ENCODE assay signal across 12 mouse cellular contexts in the genomic region with DNA sequence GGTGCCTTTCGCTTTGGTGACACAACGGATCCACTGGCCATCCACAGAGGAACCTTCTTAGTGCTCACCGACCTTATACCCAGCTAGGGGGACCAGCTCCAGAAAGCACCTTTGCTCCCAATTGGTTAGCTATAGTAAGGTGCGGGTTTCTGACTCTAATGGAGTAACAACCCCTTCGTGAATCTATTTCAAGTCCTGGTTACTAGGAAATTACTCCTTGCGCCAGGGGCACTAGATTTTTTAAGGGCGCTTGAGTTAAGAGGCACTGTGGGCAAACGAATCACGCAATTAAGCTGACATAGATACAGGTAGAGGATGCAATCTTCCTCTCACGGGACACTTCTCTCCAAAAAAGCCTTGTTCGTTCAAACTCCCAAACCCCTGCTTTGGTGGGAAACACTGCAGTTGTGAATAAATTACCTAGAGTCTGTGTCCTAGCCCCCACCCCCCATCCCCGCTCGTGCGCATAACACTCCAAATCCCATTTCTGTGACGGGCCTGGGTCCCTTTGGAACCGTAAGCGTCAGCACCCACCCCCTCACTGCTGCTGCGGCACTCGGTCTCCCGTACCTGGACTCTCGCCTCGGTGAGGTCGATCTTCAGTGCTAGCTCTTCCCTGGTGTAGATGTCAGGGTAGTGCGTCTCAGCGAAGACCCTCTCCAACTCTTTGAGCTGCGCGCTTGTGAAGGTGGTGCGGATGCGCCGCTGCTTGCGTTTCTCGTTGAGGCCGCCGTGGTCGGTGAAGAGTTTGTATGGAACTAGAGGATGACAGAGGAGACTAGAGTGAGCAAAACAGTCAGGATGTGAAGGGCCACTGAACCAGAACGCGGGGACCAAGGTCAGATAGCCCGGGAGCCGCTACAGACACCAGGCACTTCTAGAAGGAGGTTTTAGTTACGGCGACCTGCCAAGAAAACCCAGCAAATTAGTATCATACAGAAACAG. TPM values are rescaled to one million over a fixed set of nuclear protein-coding genes. Genes with fewer than 3 reads are reported as not detected.
DNase-seq lines count a peak whose midpoint lies in the region; ATAC-seq lines count a peak whose summit lies in the region.
"Had no signal": no experiment of that assay in that cellular context is flagged by ENCODE, and none has a peak within 500 bp of the region (broad histone marks: within the 10 kb centered on the region; RNA-seq: fewer than 3 reads in every experiment).

No protein-coding gene starts in this region.

- peaks cover 9% of the 10 kb centered on the region for H3K4me1 ChIP-seq in heart, embryonic 11.5 days (ENCODE audit: control insufficient read depth, insufficient read depth, low read length)
- H3K4me1 ChIP-seq in hindbrain, embryonic 16.5 days (ENCODE audit: control insufficient read depth, insufficient read depth, low read depth, low read length), result no peaks in the 10 kb centered on the region

- H3K27me3 ChIP-seq in heart, embryonic 11.5 days (ENCODE audit: control insufficient read depth, insufficient read depth, low read length), result peaks cover 91% of the 10 kb centered on the region
- peaks cover 43% of the 10 kb centered on the region for H3K27me3 ChIP-seq in hindbrain, embryonic 16.5 days (replicated peaks; ENCODE audit: control insufficient read depth, insufficient read depth, low read length)

- ATAC-seq in heart, embryonic 11.5 days (replicated peaks; ENCODE audit: insufficient number of reproducible peaks, low FRiP score, low TSS enrichment), result no peak
- no peak for ATAC-seq in hindbrain, embryonic 16.5 days

- H3K27ac ChIP-seq in heart, embryonic 11.5 days (ENCODE audit: low read depth, low read length), result no peak overlapping the region
- no peak overlapping the region for H3K27ac ChIP-seq in hindbrain, embryonic 16.5 days (ENCODE audit: low read depth, low read length)
- H3K27ac ChIP-seq: heart, embryonic 15.5 days; limb, embryonic 12.5 days had no signal

- no peak overlapping the region for H3K9ac ChIP-seq in heart, embryonic 11.5 days (ENCODE audit: low read depth, low read length)
- H3K9ac ChIP-seq in hindbrain, embryonic 16.5 days (ENCODE audit: low read depth, low read length), result no peak overlapping the region
- H3K9ac ChIP-seq: heart, embryonic 15.5 days; limb, embryonic 12.5 days had no signal

- H3K9me3 ChIP-seq in heart, embryonic 11.5 days (replicated peaks; ENCODE audit: control insufficient read depth, low read length), result no peaks in the 10 kb centered on the region
- no peaks in the 10 kb centered on the region for H3K9me3 ChIP-seq in hindbrain, embryonic 16.5 days (ENCODE audit: control insufficient read depth, low read length)
- H3K9me3 ChIP-seq: heart, embryonic 15.5 days; limb, embryonic 12.5 days had no signal

- H3K36me3 ChIP-seq in heart, embryonic 11.5 days (ENCODE audit: control insufficient read depth, insufficient read depth, low read length), result no peaks in the 10 kb centered on the region
- H3K36me3 ChIP-seq in hindbrain, embryonic 16.5 days (ENCODE audit: control insufficient read depth, insufficient read depth, low read length), result no peaks in the 10 kb centered on the region
- H3K36me3 ChIP-seq: G1E; heart, embryonic 15.5 days; limb, embryonic 12.5 days had no signal

- H3K4me2 ChIP-seq in heart, embryonic 11.5 days, result no peak overlapping the region
- no peak overlapping the region for H3K4me2 ChIP-seq in hindbrain, embryonic 16.5 days (ENCODE audit: low read length)

- DNase-seq in heart, postnatal 10 days, result peak; percentile 30 to 40
- DNase-seq in right cerebral cortex, postnatal 4 days, result peak; percentile 19
- no peak for DNase-seq in right cerebral cortex, adult 18-20 months
- peak; percentile 21 for DNase-seq in yolk sac, embryonic 10.5 days (ENCODE audit: low spot score)
- no peak for DNase-seq in left cerebral cortex, adult 8-10 months (ENCODE audit: low spot score in 2 of 2)
- DNase-seq in adrenal gland, adult 8-10 months, result no peak

- H3K4me3 ChIP-seq in heart, embryonic 11.5 days (ENCODE audit: low read depth, low read length), result no peak overlapping the region
- peak overlapping the region; percentile 8; the same call in 1 of the 2 replicates for H3K4me3 ChIP-seq in hindbrain, embryonic 16.5 days (ENCODE audit: low read length)

- intact Hi-C loops in heart, postnatal 10 days (cut with DNase I), result loop anchor here (2.0 kb wide), 1 partner anchor 125 kb away; no protein-coding TSS in a partner anchor

- under 1% methylated on average over 41 of the region's 41 CpGs for WGBS in heart, embryonic 11.5 days (ENCODE audit: insufficient replicate concordance)
- 1% methylated on average over 41 of the region's 41 CpGs for WGBS in hindbrain, embryonic 16.5 days

RNA-seq across cellular contexts. Expression of gene Phox2b, which starts 1.7 kb away (rescaled TPM):
- total RNA-seq in heart, postnatal 10 days (2021), result under 1 TPM in 1 of 2 experiments, not detected in 1; 0.14 TPM
- polyA plus RNA-seq in heart, embryonic 11.5 days (2014; fragmentation: Nextera tagmentation; extraction: Ambion mirVana), result 0.25 and 0.43 TPM in 2 replicates
- polyA plus RNA-seq in hindbrain, embryonic 16.5 days (2015; fragmentation: Nextera tagmentation; extraction: Ambion mirVana), result 12.3 and 19.5 TPM in 2 replicates
- total RNA-seq in left cerebral cortex, adult 8-10 months (2022), result not detected
- 10 to 100 TPM; 20.9 to 36.9 (median 25.9) TPM for total RNA-seq in adrenal gland, adult 8-10 months (2022)
- total RNA-seq: megakaryocyte, adult 5-6 weeks had no signal
- polyA plus RNA-seq: G1E had no signal

Comparison
In these comparisons a context has a peak if more than half of its experiments do, and no peak if none do; other contexts are left out.
1. DNase-seq: peak in heart, postnatal 10 days (2 of 2), right cerebral cortex, postnatal 4 days (single experiment) and yolk sac, embryonic 10.5 days (single experiment); none in right cerebral cortex, adult 18-20 months (single experiment), left cerebral cortex, adult 8-10 months (0 of 2) and adrenal gland, adult 8-10 months (single experiment).
2. RNA of gene Phox2b, which starts 1.7 kb away (total RNA-seq): 20.9 to 36.9 TPM in adrenal gland, adult 8-10 months; 0.14 TPM in heart, postnatal 10 days and not detected in left cerebral cortex, adult 8-10 months; every median in the first group is over 10 times any median in the second.